Mouse (Mus musculus) kidney, adult 11 months (tissue): Measurements from ENCODE around the gene Sun2.
A peak's percentile ranks its signal among the peaks of the same experiment; 100 is the strongest.

Experiments
- DNase-seq: peaks from one replicate; pipeline ENCODE4 v3.0.0; 2022

Sun2 gene

GRCm38 (mm10) chr15:79755176-79755575 lies 12.8 kb upstream of the Sun2 start:
- no peak for DNase-seq

DNA sequence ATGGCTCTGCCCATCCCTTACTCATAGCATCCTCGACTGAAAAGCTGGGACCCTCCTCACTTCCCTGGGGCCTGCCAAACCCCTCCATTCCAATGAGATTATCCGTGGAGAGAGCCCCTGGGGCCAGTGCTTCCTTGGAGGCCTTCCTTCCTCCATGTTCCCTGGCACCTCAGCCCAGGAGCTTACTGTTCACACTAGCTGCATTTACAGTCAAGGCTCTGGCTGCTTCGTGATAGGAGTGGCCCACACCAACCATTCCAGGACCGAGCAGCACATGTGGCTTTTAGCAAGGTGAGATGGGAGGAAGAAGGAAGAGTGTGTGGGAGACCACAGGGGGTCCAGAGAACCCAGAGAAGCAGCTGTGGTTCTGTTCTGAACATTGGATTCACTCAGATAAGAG lies 11.5 kb upstream of the Sun2 start:
- no peak for DNase-seq

- DNase-seq: no peak
Measured at GRCm38 (mm10) chr15:79753420-79753752, 11.1 kb upstream of the Sun2 start.

GRCm38 (mm10) chr15:79752742-79753419 lies 10.5 kb upstream of the Sun2 start:
- DNase-seq: peak; percentile 59

- DNase-seq: no peak
Measured at GRCm38 (mm10) chr15:79751772-79752171, 9.4 kb upstream of the Sun2 start.

- DNase-seq: no peak
Measured at GRCm38 (mm10) chr15:79750266-79750665, 7.9 kb upstream of the Sun2 start.

GRCm38 (mm10) chr15:79749162-79749561 lies 6.8 kb upstream of the Sun2 start:
- DNase-seq: no peak

DNA sequence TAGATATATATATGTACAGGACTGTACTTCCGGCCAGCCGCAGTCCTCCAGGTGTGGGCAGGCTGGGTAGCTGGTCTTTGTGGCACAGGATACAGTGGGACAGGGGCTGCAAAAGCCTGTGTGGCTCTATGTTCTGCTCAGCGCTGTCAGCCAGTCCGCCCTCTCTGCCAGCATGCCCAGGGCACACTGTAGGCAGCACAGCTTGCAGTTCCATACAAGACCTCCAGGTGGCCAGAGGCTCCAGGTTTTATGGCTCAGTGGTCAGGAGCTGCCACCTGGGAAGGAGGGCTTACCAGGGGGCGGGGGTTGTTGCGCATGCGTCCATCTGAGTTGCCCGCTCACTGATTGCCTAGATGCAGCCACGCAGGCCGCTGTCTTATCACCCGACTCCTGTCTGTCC lies 5.7 kb upstream of the Sun2 start:
- DNase-seq: no peak

GRCm38 (mm10) chr15:79745883-79746282 lies 3.5 kb upstream of the Sun2 start:
- no peak for DNase-seq

- DNase-seq: peak; percentile 80
Measured at GRCm38 (mm10) chr15:79745312-79745711, 3.0 kb upstream of the Sun2 start.

DNA sequence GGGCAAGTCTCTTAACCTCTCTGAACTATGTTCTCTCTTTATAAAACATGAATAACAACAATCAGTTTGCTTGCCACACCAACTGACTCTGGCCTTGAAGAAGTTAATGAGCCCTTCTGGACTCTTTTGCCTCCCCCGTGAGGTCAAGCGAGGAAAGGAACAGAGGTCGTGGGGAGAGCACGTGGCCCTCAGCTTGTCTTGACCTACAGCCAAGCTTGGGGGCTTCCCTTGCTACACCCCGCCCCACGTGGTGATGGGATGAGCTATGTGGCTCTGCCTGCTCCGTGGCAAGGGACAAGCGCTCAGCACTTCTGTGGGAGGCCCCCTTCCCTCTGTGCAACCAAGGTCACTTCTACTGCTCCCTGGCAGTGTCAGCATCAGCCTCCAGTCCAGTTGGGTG lies 2.4 kb upstream of the Sun2 start:
- peak; percentile 70 for DNase-seq

- DNase-seq: no peak
Measured at GRCm38 (mm10) chr15:79744001-79744400, 1.7 kb upstream of the Sun2 start.

GRCm38 (mm10) chr15:79742706-79743023 lies 329 bp upstream of the Sun2 start:
- no peak for DNase-seq

DNA sequence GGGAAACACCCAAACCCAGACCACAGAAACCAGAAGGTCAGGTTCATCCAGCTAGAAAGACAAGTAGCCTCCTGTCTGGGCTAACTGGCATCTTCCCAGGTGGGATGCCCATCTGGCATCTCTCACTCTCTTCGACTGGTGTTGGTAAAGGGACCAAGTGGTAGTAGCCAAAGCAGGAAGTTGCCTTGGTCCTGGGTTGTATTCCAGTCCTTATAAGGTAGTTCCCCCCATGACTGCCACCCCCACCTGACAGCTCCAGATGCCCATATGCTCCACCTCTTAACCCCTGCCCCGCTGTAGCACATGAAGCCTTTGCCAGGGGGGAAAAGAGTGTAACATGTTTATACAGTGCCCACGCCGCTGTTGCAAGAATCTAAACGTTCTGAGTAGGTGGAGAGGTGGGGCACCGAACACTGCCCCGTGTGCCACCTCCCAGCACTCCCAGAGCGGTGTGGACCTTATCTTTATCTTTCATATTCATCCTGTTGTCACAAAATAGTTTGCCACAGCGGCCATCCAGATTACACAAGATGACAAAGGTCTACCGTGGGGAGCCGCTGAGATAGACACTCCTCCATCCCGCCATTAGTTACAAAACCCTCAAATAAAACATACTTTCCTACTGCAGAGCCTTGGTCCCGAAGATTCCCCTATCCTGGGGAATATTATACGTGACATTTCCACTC lies 1.0 kb downstream of the Sun2 start:
- DNase-seq: no peak

- DNase-seq: no peak
Measured at GRCm38 (mm10) chr15:79740739-79741138, 1.6 kb downstream of the Sun2 start.

DNA sequence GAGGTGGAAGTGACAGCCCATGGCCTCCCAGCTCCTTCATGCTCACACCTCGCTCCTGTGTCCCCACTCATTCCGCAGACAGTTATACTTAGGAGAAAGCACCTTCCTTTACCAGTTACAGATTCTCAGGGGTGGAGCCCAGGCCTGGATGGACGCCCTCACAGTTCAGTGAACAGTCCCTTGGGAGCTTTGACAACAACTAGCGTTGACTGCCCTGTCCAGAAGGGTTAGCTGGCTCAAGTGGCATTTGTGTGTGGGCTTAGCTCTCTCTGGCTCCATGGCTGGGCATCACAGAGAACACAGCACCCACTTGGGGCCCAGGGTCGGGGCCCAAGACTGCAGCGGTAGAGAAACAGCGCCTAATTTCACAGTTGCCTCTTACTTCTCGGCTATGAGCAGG lies 8.0 kb downstream of the Sun2 start:
- no peak for DNase-seq

GRCm38 (mm10) chr15:79733640-79734039 lies 8.7 kb downstream of the Sun2 start:
- DNase-seq: no peak

GRCm38 (mm10) chr15:79733192-79733591 lies 9.1 kb downstream of the Sun2 start:
- DNase-seq: no peak

DNA sequence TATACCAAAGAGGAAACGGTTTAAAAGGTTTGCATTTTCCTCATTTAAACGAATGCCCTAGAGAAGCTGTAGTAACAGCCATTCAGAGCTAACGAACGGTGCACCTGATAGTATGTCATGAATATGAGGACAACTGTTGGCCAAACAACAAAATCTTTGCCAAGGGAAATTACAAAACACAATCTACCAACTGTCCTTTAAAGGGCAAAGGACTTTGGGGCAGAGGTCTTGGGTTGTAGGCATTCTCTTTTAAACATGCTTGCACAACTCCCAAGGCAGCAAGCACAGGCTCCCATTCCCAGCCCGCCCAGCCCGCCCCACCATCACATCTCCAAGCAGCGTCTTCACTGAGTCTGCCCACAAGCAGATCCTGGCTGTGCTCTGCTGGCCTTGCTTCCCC lies 10.8 kb downstream of the Sun2 start:
- no peak for DNase-seq

DNA sequence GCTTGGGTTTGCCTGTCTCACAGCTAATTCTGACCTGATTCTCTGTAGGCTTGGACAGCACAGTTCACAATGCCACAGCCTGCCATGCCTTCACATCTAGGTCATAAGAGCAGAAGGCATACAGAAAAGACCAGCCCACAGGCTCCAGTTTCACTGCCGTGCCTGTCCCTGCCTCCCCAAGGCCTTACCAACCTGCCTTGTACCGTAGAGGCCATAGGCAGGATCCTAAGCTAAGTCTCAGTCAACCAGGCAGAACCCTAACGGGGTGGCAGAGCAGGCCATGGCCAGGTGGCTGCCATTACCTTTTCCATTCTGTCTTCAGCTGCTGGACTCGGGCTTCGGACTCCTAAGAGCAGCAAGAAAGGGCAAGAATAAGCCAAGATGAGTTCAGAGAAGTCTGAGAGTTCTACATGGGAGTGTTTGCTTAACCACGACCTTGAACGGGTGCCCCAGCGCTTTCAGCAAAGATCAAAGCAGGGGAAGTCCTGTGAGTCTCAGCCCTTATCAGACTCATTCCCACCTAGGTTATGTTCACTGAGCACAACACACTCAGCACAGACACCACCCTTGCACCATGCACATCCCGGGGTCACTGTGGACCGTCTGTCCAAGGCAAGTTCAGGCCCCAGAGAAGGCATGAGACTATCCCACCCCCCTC lies 13.5 kb downstream of the Sun2 start:
- DNase-seq: no peak

DNA sequence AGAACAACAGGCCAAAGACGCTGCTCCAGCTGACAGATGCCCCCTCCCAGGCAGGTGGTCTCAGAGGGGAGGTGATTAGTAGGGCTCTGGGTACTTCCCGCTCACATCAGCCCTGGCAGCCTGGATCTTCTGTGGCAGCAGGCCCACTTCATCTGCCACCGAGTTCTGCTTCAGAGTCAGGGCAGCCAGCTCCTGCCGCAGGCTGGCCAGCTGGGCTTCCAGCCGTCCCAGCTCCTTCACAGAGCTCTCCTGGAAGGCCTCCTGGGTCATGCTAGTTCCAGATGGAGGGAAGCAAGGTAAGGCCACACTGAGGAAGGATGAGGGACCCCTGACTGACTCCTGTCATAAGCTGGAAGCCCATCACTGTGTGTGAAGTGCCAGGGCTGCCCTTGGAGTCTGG lies 14.0 kb downstream of the Sun2 start:
- DNase-seq: no peak

DNA sequence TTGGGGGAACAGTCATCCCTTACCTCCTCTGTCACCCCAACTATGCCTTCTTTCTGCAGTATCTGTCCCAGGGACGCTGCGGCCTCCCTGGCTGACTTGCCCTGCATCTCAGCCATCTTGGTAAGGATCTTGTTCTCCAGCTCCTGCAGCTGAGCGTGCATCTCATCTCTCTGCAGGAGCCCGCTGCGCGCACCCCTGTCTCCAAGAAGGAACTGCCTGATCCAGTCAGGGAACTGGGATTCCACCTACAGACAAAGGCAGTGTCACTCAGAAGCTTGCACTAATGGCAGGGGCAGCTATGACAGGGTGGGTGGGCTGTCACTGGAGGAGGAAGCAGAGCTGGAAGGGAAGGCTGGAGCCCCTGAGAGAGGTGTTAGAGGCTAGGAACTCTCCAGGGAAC lies 14.5 kb downstream of the Sun2 start:
- DNase-seq: no peak

DNA sequence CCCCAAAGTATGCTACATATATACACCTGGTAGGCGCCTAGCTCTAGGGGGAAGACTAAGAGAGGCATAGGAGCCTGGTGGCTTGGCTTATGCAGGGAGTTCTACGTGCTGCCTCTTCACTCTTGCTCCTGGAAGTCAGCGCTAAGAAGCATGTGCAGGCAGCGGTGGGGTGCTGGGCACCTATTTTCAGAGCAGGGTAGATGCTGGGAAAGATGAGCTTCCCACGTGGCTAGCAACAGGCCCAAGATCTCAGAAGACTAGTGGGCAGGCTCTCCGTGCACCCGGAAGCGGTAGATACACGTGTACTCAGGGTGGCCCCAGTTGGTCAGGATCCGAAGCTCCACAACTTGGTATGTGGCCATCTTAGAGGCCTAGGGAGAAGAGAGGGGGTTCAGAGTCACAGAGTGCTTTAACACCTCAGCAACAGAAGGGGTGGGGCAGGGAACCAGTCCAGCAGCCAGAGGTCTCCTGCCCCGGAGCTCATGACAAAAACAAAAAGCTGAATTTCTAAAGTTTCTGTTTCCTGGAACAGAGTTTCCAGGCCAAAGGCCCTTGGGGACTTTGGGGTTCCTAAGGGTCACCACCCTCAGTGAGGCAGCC lies 17.0 kb downstream of the Sun2 start:
- no peak for DNase-seq

GRCm38 (mm10) chr15:79723439-79723838 lies 18.9 kb downstream of the Sun2 start:
- peak; percentile 60 for DNase-seq
